Mouse (Mus musculus) heart, embryonic 15.5 days (tissue): ENCODE data around the gene Gm28551. TPM values are rescaled to one million over a fixed set of nuclear protein-coding genes. Genes with fewer than 3 reads are reported as not detected.
A peak's percentile ranks its signal among the peaks of the same experiment; 100 is the strongest.

ENCODE experiments used
- ATAC-seq: fragments of 200-750 bp; cut with Nextera tagmentation; replicated peaks from 2 replicates; pipeline ENCODE4 v1.8.0; 2017; ENCODE audit warnings: low read depth, moderate TSS enrichment; ENCODE audit not compliant: insufficient number of reproducible peaks, insufficient read depth, low FRiP score
- H3K27ac ChIP-seq: fragments of 300-500 bp; sonication (generic); 2 replicates; pipeline ENCODE4 v1.5.1; 2015; ENCODE audit warnings: mild to moderate bottlenecking, inconsistent platforms
- H3K27me3 ChIP-seq: fragments of 300-500 bp; sonication (generic); 2 replicates; pipeline ENCODE4 v1.6.1; 2015; ENCODE audit warnings: inconsistent platforms
- H3K36me3 ChIP-seq: fragments of 300-500 bp; sonication (generic); 2 replicates; pipeline ENCODE4 v1.6.1; 2015; ENCODE audit warnings: mild to moderate bottlenecking, inconsistent platforms
- H3K4me1 ChIP-seq: fragments of 300-500 bp; sonication (generic); replicated peaks from 2 replicates; pipeline ENCODE4 v1.6.1; 2015; ENCODE audit warnings: inconsistent platforms
- H3K4me2 ChIP-seq: fragments of 300-500 bp; sonication (generic); 2 replicates; pipeline ENCODE4 v1.6.1; 2015; ENCODE audit warnings: inconsistent platforms, mild to moderate bottlenecking, moderate library complexity
- H3K4me3 ChIP-seq: fragments of 300-500 bp; sonication (generic); 2 replicates; pipeline ENCODE4 v1.5.1; 2015; ENCODE audit warnings: mild to moderate bottlenecking, inconsistent platforms
- H3K9ac ChIP-seq: fragments of 300-500 bp; sonication (generic); 2 replicates; pipeline ENCODE4 v1.6.1; 2015; ENCODE audit warnings: mild to moderate bottlenecking, inconsistent platforms
- H3K9me3 ChIP-seq: fragments of 300-500 bp; sonication (generic); replicated peaks from 2 replicates; pipeline ENCODE4 v1.6.1; 2016; ENCODE audit warnings: inconsistent platforms
- WGBS: fragments of 180-500 bp; shearing (Covaris S2); methylation state at CpG from one replicate; pipeline ENCODE4 v1.1.7; 2015; ENCODE audit warnings: mixed read lengths; 5-methylcytosine and 5-hydroxymethylcytosine counted together
- polyA plus RNA-seq: library from polyadenylated mRNA; unstranded; fragments of >200 nt; fragmentation: Nextera tagmentation; extraction: Ambion mirVana; gene quantifications from 2 replicates; pipeline ENCODE4 v1.2.1, GENCODE M21; 2015

Gene Gm28551
- polyA plus RNA-seq, 1 experiment from 2014 or later: 0.40 TPM

GRCm38 (mm10) chr1:53324827-53325494 is 27.5 kb downstream of the Gm28551 start:
- H3K36me3 ChIP-seq: peaks cover 10% of the 10 kb centered on the region
- no peaks in the 10 kb centered on the region for H3K9me3 ChIP-seq
- H3K9ac ChIP-seq: no peak overlapping the region
- ATAC-seq: no peak
- H3K4me3 ChIP-seq: no peak overlapping the region
- H3K4me1 ChIP-seq: no peaks in the 10 kb centered on the region
- H3K4me2 ChIP-seq: no peak overlapping the region
- H3K27ac ChIP-seq: no peak overlapping the region
- no peaks in the 10 kb centered on the region for H3K27me3 ChIP-seq
- 81% methylated on average over 5 of the region's 5 CpGs for WGBS

DNA sequence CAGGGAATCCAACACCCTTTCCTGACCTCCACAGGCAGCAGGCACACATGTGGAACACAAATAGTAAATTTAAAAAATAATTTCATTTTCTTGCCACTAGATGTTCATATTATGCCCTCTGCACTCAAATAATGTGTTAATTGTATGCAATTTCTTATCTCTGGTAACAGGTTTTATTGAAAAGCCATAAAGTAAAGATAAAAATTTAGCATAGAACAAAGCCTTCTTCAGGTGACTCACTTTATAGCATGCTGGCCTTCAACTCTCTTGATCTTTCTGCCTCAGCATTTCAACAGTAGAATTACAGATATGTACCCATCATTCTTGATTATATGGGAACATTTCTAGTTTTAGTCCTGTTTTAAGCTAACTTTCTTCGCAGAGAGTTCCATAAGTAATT is 28.2 kb downstream of the Gm28551 start:
- 91% methylated on average over 1 of the region's 1 CpGs for whole genome bisulfite sequencing
- H3K9ac ChIP-seq: no peak overlapping the region
- peaks cover 12% of the 10 kb centered on the region for H3K36me3 ChIP-seq
- H3K27ac ChIP-seq: no peak overlapping the region
- no peaks in the 10 kb centered on the region for H3K9me3 ChIP-seq
- no peak overlapping the region for H3K4me3 ChIP-seq
- no peaks in the 10 kb centered on the region for H3K27me3 ChIP-seq
- no peak for ATAC-seq
- no peaks in the 10 kb centered on the region for H3K4me1 ChIP-seq
- H3K4me2 ChIP-seq: no peak overlapping the region

GRCm38 (mm10) chr1:53323254-53323653 is 29.2 kb downstream of the Gm28551 start:
- peaks cover 17% of the 10 kb centered on the region for H3K36me3 ChIP-seq
- H3K9me3 ChIP-seq: no peaks in the 10 kb centered on the region
- H3K27me3 ChIP-seq: no peaks in the 10 kb centered on the region
- H3K4me2 ChIP-seq: no peak overlapping the region
- H3K9ac ChIP-seq: no peak overlapping the region
- no peak overlapping the region for H3K4me3 ChIP-seq
- ATAC-seq: no peak
- H3K4me1 ChIP-seq: no peaks in the 10 kb centered on the region
- 93% methylated on average over 5 of the region's 5 CpGs for WGBS
- H3K27ac ChIP-seq: no peak overlapping the region

GRCm38 (mm10) chr1:53321662-53322344 is 30.7 kb downstream of the Gm28551 start:
- Histone ChIP-seq H3K4me3 (no peak overlapping the region), H3K27me3 (no peaks in the 10 kb centered on the region), H3K36me3 (peaks cover 22% of the 10 kb centered on the region), H3K9me3 (no peaks in the 10 kb centered on the region), H3K9ac (no peak overlapping the region), H3K4me1 (no peaks in the 10 kb centered on the region), H3K27ac (no peak overlapping the region), H3K4me2 (no peak overlapping the region)
- no peak for ATAC-seq
- 94% methylated on average over 4 of the region's 4 CpGs for WGBS

GRCm38 (mm10) chr1:53312989-53313967 is 39.2 kb downstream of the Gm28551 start, which contains the start of gene Osgepl1:
Gene Osgepl1 (plus strand): TSS chr1:53313624.
- WGBS: 3% methylated on average over 27 of the region's 27 CpGs
- Histone ChIP-seq H3K9me3 (no peaks in the 10 kb centered on the region), H3K4me1 (no peaks in the 10 kb centered on the region), H3K4me3 (peak within 1 kb of the TSS; percentile 67), H3K9ac (peak within 1 kb of the TSS; percentile 74), H3K27me3 (no peaks in the 10 kb centered on the region), H3K27ac (peak within 1 kb of the TSS; percentile 90), H3K4me2 (peak within 1 kb of the TSS; percentile 58), H3K36me3 (peaks cover 9% of the 10 kb centered on the region)
- ATAC-seq: peak; percentile 93

GRCm38 (mm10) chr1:53300506-53300905 is 52.0 kb downstream of the Gm28551 start:
- WGBS: 77% methylated on average over 4 of the region's 4 CpGs
- H3K4me2 ChIP-seq: no peak overlapping the region
- no peaks in the 10 kb centered on the region for H3K9me3 ChIP-seq
- no peaks in the 10 kb centered on the region for H3K36me3 ChIP-seq
- H3K4me3 ChIP-seq: no peak overlapping the region
- H3K9ac ChIP-seq: no peak overlapping the region
- no peaks in the 10 kb centered on the region for H3K27me3 ChIP-seq
- H3K27ac ChIP-seq: no peak overlapping the region
- H3K4me1 ChIP-seq: peaks cover 8% of the 10 kb centered on the region
- no peak for ATAC-seq

DNA sequence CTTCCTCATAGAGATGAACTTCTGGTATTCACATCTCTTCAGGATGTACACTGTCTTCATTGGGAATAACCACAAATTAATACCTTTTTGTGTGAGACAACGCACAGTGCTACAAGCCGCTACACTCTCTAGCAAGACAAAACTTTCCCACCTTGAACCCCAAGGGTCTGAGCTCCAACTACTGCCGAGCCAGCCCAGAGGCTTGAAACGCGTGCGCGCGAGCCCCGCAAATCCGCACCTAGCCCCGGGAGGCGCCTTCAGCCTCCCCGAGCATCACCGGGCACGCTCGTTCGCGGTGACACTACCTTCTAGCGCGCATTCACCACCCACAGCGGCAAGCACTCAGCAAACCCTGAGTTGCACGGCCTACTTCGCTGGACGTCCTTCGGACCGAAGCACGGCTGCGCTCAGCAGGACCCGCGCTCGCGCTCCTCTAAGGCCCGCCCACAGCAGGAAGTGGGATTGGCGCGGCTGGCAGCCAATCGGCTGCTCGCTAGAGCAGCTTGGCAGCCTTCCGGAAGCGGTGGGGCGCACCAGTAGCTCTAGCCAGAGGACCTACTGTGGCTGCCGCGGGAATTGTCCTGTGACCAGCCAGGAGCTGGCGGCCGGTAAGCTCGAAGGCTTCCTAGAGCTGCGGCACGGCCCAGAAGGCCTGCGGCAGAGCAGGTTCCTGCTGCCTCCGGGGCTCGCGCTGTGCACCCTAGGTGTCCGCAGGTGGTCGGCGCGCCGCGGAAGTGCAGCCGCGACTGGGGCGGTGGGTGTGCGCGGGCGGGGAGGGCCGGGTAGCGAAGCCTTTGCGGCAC is 55.7 kb downstream of the Gm28551 start, which contains the start of the genes Pms1, Ormdl1 and Gm28778:
TSS of gene Pms1 (minus strand) at position 438 of the 803 bp plus-strand sequence.
TSS of gene Ormdl1 (plus strand) at position 515 of the 803 bp plus-strand sequence.
TSS of gene Gm28778 (plus strand) at position 531 of the 803 bp plus-strand sequence.
- Histone ChIP-seq H3K4me2 (peak within 1 kb of the TSS; percentile 86), H3K4me3 (peak within 1 kb of the TSS; percentile 98)
- ATAC-seq: peak; percentile 100

GRCm38 (mm10) chr1:53291197-53291596 is 61.3 kb downstream of the Gm28551 start:
- Histone ChIP-seq H3K36me3 (no peaks in the 10 kb centered on the region; the same call in 1 of the 2 replicates), H3K9me3 (no peaks in the 10 kb centered on the region), H3K9ac (no peak overlapping the region), H3K4me3 (no peak overlapping the region), H3K27ac (no peak overlapping the region), H3K4me1 (0 out of 2 replicates have a peak, but pooled peaks cover 3% of the 10 kb centered on the region), H3K27me3 (no peaks in the 10 kb centered on the region), H3K4me2 (no peak overlapping the region)
- 49% methylated on average over 3 of the region's 3 CpGs for WGBS
- no peak for ATAC-seq

More for the DNA sequence above, 55.7 kb downstream of the Gm28551 start, which contains the start of the genes Pms1, Ormdl1 and Gm28778:
- Histone ChIP-seq H3K36me3 (no peaks in the 10 kb centered on the region), H3K9ac (peak within 1 kb of the TSS; percentile 89), H3K27me3 (no peaks in the 10 kb centered on the region), H3K9me3 (no peaks in the 10 kb centered on the region), H3K4me1 (peaks cover 8% of the 10 kb centered on the region), H3K27ac (peak within 1 kb of the TSS; percentile 93)
- WGBS: under 1% methylated on average over 66 of the region's 66 CpGs
